Mouse (Mus musculus) urinary bladder, postnatal 25 days (tissue): ENCODE data around the gene Marco.
A peak's percentile ranks its signal among the peaks of the same experiment; 100 is the strongest.

Source experiments
- DNase-seq: peaks from one replicate; pipeline ENCODE4 v3.0.0; 2022; ENCODE audit warnings: low spot score

The Marco gene

DNA sequence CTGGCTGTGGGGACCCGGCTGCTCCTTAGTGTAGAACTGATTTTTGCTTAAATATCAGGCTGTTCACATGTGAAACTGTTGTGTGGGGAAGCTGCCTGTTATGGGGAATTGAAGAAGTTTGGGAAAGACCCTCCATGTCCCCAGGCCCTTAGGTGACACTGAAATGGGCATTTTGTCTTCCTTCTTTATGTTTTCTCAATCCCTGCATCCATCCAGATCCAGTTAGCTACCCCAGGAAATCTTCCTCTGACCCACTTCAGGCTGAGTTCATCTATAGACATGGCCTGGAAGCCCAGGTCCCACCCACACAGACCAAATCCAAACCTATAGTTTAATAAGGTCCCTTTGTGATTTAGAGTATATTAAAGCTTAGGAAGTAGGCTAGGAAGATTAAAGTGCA lies at the start of gene Marco:
Gene Marco (minus strand): TSS at position 101 of the 400 bp plus-strand sequence.
- DNase-seq, result no peak

DNA sequence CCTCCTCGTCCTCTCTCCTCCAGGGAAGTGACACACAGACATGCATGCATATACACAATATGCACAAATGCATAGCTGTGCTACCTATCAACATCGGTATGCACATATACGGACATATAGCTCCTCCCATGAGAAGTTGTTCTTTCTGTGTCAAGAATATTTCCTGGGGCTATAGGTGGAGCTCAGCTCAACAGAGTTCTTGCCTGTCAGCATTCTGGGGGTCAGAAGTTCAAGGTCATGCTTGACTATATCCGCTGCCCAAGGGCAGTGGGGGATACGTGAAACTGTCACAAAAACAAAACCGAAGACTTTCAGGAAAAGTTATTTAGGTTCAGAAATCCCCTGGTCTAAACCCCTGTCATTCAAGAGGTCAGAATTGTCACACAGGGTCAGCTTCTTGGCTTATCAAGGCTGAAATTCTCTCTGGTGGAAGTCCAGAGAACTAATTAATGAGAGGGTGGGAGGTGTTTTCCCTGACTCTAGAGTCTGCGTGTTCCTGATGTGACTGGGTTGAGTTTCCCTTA lies 34.7 kb upstream of the Marco start:
- no peak for DNase-seq

DNA sequence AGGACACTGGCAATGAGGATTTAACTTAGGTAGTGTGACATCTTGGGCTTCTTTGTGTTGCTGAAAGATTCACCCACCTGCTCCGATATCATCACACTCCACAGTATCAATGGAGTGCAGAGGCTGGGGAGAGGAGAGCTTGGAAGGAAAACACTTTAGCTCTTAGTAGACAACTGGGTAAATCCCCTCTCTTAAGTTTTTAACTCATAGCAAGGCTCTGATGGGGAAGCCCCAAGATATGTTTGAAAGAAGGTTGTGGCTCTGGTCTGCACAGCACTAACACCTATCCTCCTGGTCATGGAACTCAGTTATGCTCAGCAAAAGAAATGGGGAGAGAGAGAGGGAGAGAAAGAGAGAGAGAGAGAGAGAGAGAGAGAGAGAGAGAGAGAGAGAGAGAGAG lies 32.2 kb upstream of the Marco start:
- no peak for DNase-seq

GRCm38 (mm10) chr1:120535919-120536318 lies 31.1 kb upstream of the Marco start:
- no peak for DNase-seq

DNA sequence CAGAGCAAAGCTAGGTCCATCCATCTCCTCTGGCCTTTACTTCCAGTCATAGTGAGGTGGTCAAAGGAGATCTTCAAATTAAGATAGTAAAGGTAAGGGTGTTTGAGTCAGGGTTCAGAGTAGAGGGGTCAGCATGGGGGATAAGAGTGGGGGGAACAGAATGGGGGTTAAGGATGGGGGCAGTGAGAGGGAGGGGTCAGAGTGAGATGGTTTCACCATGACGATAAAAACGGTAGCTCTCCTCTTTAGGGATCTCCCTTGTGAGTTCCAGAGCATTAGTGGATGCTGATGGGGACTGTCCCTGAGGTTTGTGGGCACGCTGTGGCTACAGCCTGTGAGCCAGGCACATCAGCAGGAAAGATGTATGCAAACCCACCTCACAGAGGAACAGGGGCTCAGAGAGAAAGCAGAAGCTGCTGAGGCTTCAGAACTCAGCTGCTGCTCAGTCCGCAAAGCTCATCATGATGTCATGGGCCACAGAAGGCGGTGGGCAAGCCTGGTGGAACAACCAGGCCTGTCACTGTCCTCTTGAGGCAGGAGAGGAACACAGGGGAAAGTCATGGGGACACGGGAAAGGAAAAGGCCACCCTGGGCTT lies 27.6 kb upstream of the Marco start:
- no peak for DNase-seq

- DNase-seq, result no peak
Measured at GRCm38 (mm10) chr1:120531770-120532169, 26.9 kb upstream of the Marco start.

- no peak for DNase-seq
Measured at GRCm38 (mm10) chr1:120529881-120530280, 25.1 kb upstream of the Marco start.

GRCm38 (mm10) chr1:120517618-120518017 lies 12.8 kb upstream of the Marco start:
- DNase-seq, result no peak

DNA sequence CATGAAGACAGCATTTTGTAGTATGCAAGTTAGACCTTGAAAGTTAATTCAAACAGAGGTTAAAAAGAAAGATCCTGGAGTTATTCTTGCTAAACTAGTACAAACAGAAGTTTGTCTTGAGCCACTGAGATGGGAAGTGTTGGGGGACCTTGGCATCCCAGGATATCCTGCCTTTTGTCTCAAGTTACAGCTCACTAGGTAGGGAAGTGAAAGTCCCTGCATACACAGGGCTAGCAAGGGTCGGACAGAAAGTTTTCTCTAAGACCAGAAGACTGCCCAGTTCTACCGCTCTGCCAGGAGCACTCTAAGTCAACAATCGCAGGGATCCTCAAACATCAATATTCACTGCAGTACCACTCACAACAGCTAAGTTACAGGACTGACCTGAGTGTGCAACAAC lies 5.5 kb upstream of the Marco start:
- DNase-seq, result no peak

GRCm38 (mm10) chr1:120508976-120509375 lies 4.2 kb upstream of the Marco start:
- no peak for DNase-seq

- DNase-seq, result no peak
Measured at GRCm38 (mm10) chr1:120504046-120504710, 646 bp downstream of the Marco start.

DNA sequence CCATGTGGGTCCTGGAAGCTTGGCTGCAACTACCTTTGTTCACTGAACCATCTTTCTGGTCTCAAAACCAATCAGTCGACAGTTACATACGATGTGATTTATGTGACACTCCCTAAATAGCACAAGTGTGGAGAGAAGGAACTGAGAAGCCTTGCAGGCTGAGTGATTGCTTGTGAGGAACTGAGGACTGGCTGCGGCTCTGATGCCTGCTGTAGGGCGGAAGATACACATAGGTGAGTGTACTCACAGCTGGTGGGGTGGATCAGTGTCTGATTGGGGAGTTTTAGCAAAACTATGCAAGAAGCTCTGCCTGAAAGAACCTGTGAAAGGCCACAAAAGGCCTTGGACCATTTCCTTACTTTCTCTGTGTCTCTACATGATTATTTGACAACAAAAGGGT lies 3.3 kb downstream of the Marco start:
- DNase-seq, result no peak

GRCm38 (mm10) chr1:120498036-120498435 lies 6.8 kb downstream of the Marco start:
- DNase-seq, result no peak

DNA sequence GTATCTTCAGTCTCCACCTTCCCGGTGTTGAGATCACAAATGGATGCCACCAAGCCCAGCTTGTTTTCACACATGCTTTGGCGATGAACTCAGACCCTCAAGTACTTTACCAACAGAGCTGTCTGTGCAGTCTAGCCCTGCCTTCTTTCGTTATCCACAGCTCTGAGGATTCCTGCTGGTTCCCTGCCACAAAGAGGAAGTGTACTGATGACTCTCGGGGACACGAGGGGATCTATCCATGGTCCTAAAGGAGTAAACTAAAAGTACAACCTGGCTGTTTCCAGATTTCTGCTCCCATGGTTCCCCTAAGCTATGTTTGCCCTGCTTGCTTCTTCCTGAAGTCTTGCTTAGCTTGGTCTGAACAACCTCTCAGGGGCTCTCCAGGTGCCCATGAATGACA lies 23.9 kb downstream of the Marco start:
- no peak for DNase-seq

- no peak for DNase-seq
Measured at GRCm38 (mm10) chr1:120474825-120475224, 30.0 kb downstream of the Marco start.

GRCm38 (mm10) chr1:120468891-120469290 lies 35.9 kb downstream of the Marco start:
- DNase-seq, result peak; percentile 12

- no peak for DNase-seq
Measured at GRCm38 (mm10) chr1:120467323-120467722, 37.5 kb downstream of the Marco start.

DNA sequence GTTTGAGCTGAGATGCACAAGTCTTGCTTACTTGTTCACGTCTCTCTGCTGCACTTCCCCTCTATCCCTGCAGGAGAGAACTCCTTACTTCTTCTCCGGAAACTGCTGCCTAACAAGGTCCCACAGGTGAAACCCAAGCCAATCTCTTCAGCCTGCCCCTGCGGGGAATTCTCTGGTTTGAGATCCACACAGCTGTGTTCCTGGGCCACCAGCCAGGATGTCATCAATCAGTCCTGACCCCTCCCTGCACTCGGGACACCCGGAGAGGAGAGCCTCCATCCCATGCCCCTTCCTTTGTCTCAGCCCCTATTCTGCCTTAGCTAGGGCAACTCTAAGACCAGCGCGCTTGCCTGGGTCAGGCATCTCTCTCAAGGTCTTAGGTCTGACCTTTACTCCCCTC lies 38.1 kb downstream of the Marco start:
- DNase-seq, result no peak

DNA sequence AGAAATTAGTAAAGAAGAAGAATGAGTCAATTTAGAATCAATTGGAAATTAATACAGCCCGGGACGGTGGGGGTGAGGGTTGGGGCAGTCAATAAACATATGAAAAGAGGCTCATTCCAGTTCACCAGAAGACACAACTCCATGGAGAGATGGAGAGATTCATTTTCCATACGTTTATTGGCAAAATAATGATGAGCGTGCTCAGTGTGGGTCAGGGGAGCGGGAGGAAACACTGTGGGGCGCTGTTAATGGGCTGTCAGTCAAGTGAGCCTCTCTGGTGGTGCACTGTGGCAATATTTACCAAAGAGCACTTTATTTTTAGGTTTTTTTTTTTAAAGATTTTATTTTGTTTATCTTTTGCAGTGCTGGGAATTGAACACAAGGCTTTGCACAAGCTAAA lies 45.8 kb downstream of the Marco start:
- no peak for DNase-seq

DNA sequence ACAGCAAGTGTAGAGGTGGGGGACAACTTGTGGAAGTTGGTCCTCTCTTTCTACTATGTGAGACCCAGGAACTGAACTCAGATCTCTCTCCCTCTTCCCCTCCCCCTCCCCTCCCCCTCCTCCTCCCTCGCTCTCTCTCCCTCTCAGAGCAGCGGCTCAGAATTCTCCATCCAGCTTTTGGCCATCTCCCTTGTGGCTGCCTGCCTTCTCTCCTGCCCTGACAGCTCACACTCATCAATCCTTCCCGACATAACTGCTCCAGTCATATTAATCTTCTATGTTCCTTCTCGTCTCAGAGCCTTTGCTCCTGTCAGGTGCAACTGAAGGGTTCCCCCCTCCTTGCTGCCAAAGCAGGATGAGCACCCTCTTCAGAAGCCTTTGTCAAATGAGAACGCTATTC lies 46.3 kb downstream of the Marco start:
- DNase-seq, result no peak

DNA sequence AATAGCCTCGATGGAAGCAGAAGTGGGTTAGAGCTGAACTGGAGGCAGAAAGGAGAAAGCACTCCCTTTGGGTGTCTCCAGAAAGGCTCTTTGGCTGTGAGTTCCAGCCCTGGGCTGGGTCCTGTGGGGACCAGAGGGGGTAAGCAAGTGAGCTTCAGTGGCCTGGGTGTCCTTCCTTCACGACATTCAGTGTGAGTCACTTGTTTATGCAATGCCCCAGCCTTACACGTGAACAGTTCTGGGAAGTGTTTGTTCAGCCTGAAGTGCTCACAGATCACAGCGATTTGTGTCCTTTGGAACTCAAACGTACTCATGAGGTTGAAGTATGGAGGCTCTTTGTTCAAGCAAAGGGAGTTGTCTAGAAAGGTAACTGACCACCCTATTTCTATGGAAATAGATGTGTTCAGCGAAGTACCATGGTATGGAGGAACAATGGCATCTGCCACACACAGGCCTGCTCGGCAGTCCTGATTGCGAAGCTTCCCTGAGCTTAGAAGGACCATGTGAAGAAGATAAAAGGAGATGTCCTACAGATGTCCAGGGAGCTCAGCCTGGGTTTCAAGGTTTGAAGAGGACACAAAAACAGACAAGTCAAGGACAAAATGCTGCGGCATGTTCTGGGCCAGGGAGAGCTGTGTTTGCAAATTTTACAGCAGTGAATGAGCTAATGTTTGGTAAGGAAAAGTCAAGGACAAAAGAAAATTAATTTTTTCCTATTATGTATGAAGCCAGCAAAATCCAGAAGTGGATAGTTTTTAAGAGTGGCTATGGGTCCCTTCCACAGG lies 53.1 kb downstream of the Marco start:
- no peak for DNase-seq

- no peak for DNase-seq
Measured at GRCm38 (mm10) chr1:120449662-120450061, 55.2 kb downstream of the Marco start.

DNA sequence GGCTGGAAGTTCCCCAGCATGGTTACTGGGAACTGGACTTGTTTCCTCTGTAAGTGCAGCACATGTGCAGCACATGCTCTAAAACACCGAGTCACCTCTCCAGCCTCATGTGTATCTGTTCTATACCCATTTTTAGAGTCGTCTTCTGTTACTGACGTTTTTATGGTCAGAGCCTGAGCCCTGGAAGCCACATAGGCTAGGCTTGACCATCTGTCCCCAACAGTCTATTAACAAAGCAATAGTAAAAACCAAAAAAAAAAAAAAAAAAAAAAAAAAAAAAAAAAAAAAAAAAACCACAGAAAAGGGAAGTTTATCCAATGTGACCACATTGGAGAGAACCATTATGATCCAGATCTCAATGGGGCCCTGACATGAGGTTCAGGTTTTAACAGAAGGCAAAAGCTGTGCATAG lies 61.6 kb downstream of the Marco start:
- DNase-seq, result no peak
